Mouse (Mus musculus) embryonic stem cell, embryonic (primary cell): ENCODE measurements around the gene Tent4b.

Experiments
- CTCF ChIA-PET, 4 experiments: fragments of 300-600 bp in 2 of 4; fragments of 350-600 bp in 2 of 4; sonication (Branson Sonifier 250); formaldehyde crosslinking; loops; one replicate each; lab custom pipeline; 2022; ENCODE audit warnings: inconsistent platforms in 2 of 4; lab: Charles Lee
- POLR2A ChIA-PET, 4 experiments: fragments of 300-600 bp in 2 of 4; fragments of 350-600 bp in 2 of 4; sonication (Branson Sonifier 250); formaldehyde crosslinking; loops; one replicate each; lab custom pipeline; 2022; ENCODE audit warnings: antibody characterized with exemption in 4 of 4, inconsistent platforms in 1 of 4; lab: Charles Lee

Tent4b gene

DNA sequence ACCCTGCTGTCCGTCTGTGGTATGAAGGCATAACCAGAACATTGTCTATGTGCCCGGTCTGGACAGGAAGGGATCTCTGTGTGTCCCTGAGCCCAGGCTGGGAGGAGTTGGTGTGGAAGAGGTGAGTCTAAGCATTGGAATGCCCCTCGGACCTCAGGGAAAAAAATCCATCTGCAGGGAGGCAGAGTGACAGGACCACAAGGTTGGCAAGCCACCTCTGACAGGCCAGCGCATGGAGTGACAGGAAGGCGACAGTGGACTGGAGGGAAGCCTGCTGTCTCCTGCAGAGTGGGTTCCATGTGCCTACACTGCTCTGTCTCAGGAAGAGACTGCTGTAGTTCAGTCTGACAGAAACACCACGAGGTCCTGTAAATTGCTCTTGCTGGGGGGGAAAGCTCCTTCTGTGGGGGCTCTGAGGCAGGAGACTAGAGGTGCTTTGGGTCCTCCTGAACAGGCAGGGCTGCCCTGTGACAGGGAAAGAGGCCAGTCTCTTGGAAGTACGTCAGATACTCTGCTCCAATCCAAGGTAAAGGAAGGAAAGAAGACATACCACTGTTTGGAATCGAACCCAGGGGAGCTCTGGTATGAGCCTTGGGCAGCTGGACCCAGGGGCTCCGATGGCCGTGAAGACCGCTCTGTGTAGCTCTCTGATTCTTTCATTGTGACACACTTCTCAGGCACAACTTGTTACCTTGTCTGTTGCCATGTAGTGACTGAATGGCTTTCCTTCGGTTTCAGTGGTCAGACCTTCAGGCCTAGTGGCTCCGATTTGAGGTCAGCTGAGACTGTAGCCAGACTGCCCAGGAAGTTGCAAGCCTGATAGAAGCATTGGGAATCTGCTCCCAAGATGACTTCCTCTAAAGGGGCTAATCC lies 84.5 kb downstream of the Tent4b start:
- CTCF ChIA-PET: interaction anchor here in 1 of 4 experiments (0.9 kb wide), 1 partner anchor 39 kb away, joined by 3 read pairs; no protein-coding TSS in a partner anchor
- POLR2A ChIA-PET: interaction anchor here in 2 of 4 experiments (0.7 to 1.4 kb wide), 3 partner anchors 22 to 1489 kb away, joined by 3 to 4 read pairs (median 3); no protein-coding TSS in a partner anchor

DNA sequence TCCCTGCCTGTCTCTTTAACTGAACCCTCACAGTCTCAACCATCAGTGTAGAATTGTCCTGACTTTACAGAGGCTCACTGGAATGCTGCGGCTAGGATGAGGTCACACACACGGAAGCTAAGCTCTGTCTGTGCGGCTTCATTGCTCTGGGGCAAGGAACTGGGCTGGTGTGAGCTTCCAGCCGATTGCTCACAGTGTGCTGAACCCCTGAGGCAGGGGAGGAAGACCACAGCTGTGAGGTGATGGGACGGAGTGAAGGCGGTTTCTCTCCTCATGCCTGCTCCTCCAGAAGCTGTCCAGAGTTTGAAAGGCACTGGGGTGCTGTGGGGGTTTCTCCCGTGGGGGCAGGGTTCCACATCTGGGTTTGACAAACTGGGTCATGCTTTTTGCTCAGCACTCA lies 85.7 kb downstream of the Tent4b start:
- ChIA-PET CTCF (interaction anchor here in 2 of 4 experiments (0.7 to 1.4 kb wide), 3 partner anchors 18 to 470 kb away, joined by 3 to 5 read pairs (median 4); no protein-coding TSS in a partner anchor), POLR2A (interaction anchor here in 2 of 4 experiments (0.6 to 1.4 kb wide), 3 partner anchors 15 to 114 kb away, joined by 3 read pairs; no protein-coding TSS in a partner anchor)

DNA sequence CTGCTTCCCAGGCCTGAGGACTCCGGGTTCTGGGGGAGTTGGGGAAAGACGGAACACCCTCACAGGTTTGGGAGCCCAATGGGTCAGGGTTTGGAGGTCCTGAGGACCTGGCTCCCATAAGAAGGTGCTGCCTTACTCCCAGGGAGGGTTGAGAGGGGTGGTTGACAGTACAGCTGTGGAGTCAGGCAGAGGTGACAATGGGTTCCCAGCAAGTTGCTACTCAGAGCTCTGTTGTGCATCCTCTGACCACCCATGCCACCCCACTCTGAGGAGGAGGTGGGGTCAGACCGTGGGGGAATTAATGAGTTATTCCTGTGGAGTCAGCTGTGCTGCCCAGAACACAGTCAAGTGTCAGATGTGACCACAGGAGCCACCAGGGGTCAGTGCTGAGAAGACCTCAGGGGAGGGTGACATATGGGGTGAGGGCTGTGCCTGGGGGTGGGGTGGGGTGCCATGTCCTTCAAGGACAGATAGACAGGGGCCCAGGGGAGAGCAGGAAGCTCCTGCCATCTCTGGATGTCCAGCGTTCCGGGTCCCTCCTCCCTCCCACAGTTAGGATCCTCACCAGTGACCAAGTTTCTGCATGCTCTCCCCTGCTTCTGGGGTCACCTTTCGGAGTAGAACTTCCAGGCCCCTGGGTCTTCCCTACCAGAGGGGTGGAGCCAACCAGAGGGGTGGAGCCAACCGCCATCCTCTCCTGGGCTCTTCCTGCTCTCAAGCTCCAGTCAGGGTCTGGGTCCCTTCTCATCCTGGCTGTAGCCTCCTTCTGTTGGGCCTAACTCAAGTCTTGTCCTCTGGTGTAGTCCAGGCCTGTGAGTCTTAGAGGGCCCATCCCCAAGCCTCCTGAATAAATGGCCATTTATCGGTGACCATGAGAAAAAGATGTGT lies 86.7 kb downstream of the Tent4b start:
- ChIA-PET CTCF (interaction anchor here in 3 of 4 experiments (0.6 to 1.5 kb wide), 9 partner anchors 9 to 361 kb away, joined by 3 to 9 read pairs (median 4); partner anchors contain the start of gene Nod2 (in 1 of the 3)), POLR2A (interaction anchor here in 2 of 4 experiments (0.6 to 0.7 kb wide), 2 partner anchors 14 to 24 kb away, joined by 3 to 4 read pairs; no protein-coding TSS in a partner anchor)

DNA sequence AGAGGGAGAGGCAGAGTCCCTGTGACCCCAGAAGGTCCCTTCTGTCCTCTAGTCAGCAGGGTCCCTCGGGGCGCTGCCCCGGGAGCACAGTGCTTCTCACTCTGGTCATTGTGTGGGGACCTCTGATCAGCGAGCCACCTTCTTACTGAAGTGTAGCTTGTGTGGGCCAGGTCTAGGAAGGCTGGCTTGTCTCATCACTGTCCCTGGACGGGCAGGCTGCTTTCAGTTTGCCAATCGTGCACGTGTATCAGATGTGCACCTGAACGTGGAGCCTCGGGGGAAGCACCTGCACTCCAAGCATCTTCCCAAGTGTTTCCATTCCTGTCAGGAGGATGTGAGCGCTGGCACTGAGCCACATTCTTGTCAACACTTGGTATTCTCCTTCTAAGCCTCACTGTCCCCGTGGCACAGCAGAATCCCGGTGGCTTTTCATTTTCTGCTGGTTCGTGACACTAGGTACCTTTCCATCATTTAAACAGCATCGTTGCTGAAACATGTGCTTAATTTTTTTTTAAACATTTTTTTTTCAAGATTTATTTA lies 87.5 kb downstream of the Tent4b start:
- CTCF ChIA-PET: interaction anchor here in 2 of 4 experiments (1.4 to 1.5 kb wide), 2 partner anchors 13 to 20 kb away, joined by 3 to 4 read pairs; no protein-coding TSS in a partner anchor
- POLR2A ChIA-PET: no interaction called here

DNA sequence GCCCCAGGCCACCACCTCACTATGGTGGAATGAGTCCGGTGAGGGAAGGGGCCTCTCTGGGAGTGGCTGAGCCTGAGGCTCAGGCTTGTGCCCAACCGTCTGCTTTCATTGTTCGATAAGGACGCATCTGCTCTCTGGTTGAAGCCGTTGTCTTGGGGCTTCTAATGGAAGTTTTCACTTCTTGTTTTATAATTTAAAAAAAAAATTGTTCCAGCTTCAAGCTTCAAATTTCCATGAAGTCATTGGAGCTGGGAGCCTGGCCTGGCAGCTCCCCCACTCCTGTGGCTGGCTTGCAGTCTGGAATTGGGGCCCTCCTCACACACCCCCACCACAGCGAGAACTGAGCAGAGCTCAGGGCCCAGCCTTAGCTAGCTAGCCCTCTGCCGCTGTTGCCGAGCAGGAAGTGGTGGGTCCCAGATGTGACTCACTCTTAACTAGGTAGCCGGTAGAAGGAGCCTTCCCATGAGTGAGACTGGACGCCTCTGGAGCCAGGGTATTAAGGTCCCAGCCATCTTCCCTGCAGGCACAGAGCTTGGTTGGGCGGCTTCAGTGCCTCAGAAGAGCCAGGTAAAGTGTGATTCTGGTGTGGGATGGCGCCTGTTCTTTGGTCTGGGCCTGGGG lies 89.7 kb downstream of the Tent4b start:
- ChIA-PET CTCF (interaction anchor here in 3 of 4 experiments (0.6 to 1.4 kb wide), 5 partner anchors 18 to 466 kb away, joined by 3 to 7 read pairs (median 3); no protein-coding TSS in a partner anchor), POLR2A (interaction anchor here in 3 of 4 experiments (0.9 to 1.1 kb wide), 3 partner anchors 11 to 20 kb away, joined by 3 to 6 read pairs (median 4); no protein-coding TSS in a partner anchor)

DNA sequence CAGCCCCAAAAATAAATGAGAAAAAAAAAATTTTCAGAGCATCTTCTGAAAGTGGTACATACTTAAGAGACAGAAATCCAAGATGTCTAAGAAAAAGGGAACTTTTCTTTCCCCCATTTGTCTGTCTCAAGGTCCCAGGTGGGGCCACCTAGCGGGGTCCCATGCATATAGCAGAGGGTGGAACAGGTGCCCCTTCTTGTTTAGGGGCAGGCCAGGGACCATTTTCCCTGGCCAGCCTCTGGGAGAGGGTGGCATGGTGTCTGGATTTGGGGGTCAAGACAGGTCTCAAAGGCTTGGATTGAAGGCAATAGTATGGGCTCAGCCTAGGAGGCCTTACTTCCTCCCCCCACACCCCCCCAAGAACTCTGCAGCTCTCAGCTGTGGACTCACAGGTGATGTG lies 90.9 kb downstream of the Tent4b start:
- ChIA-PET POLR2A (interaction anchor here in 1 of 4 experiments (1.1 kb wide), 1 partner anchor 11 kb away, joined by 3 read pairs; no protein-coding TSS in a partner anchor), CTCF (interaction anchor here in 3 of 4 experiments (0.6 to 1.4 kb wide), 3 partner anchors 21 to 62 kb away, joined by 3 to 5 read pairs (median 5); no protein-coding TSS in a partner anchor)

DNA sequence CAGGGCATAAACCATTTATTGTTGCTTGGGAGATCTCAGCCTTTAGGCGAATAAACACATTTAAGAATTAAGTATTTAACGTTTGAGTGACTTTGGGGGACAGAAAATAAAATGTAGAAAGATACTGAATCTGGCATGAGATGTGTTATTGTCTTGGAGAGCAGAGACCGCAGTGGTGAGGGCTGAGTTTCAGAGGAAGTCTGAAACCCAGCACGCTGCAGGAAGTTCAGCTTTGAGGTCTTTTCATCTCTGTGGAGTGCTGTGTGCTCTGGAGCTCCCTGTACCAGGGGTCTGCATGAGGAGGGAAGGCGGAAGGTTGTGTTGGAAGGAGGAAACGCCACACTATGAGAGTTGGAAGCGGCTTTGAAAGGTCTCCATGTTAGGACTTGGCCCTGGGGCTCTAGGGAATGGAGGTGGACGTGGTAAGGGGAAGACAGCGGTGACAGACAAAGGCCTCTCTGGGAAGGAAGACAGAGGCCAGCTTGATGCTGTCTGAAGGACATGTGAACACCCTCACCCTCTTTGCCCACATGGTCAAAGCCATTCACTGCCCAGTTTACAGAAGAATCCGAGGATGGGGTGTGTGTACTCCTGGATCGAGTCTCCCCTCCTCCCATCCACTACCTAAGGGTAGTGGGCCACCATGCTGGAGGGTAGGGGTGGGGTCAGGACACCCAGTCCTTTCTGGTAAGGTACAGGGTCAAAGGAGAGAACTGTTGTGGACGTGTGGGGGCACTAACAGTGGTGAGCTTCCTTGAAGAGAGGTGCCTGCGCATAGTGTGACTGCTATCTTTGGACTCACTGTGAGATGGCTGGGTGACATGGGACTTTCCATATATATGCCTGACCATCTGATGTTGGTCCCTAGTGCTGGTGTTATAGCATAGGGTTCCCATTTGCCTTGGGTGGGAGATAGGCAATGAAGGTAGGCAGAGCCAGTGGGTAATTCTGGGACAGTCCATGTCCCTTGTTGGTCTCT lies 91.6 kb downstream of the Tent4b start:
- CTCF ChIA-PET: interaction anchor here in 1 of 4 experiments (0.6 kb wide), 1 partner anchor 22 kb away, joined by 5 read pairs; no protein-coding TSS in a partner anchor
- POLR2A ChIA-PET: interaction anchor here in 2 of 4 experiments (1.1 kb wide), 2 partner anchors 10 to 12 kb away, joined by 3 read pairs; no protein-coding TSS in a partner anchor

DNA sequence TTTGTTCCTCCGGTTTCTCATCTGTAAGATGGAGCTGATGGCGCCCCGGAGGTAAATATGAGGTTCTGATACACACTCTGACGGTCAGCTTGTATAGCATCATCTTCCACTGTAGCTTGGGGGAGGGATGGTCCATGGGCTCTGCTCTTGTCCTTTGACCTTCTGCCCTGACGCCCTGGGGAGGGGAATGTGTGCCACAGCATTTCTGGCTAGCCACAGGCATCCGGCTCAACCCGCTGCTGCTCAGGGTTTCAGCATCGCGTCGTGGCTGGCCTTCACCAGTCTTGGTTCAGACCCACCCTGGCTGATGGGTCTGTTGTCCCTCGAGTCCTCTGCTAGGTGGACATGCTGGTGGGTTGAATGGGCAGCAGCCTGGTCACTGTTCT lies 92.3 kb downstream of the Tent4b start:
- ChIA-PET CTCF (no interaction called here), POLR2A (interaction anchor here in 1 of 4 experiments (1.0 to 1.1 kb wide), 2 partner anchors 10 to 17 kb away, joined by 3 read pairs; no protein-coding TSS in a partner anchor)

DNA sequence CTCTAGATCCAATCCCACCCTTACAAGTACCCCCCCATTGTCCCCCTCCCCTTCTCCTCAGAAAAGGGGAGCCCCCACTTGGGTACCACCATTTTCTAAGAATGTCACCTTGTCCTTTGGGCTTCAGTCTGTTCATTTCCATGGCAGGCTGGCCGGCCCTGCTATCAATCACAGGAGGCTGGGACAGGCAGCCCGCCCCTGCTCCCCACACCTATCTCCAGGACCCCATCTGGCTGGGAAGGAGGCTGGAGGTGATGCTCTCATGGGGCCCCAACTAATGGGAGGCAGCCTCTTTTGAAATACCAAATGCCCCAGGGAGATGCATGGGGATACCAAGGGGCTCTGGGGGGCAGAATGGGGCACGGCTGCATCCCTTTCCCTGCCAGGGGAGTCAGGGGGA lies 93.9 kb downstream of the Tent4b start:
- ChIA-PET POLR2A (no interaction called here), CTCF (no interaction called here)

DNA sequence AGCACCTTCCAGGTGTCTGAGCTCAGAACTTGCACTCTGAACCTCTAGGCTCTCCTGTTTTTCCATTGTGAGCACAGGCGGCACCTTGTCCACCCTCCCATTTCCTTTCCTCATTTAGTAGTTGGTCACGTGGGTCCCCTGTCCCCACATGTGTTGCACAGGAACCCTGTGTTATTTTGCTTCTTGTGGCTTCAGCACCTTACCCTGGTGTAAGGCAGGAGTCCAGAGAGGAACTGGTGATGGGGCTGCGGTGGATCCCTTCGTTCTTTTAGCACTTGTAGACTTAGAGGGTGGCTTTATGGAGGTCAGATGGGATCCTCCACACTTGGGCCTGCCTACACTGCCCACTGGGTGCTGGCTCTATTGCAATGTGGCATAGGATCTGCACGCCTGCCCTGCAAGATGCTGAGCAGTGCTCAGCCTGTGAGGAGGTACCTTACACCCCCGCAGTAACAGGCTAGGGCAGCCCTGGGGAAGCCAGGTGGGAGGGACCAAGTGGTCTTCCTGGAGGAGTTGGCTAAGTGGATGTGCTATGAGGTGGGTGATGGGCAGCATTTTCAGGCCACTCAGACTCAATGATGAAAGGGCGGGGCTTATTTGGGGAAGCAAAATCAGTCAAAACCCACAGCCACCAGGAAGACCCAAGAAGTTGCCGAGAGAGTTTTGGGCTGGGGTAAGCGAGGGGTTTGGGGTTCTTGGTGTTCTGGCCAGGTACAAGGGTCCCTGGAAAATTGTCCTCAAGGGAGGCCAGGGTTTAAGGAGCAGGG lies 94.8 kb downstream of the Tent4b start:
- CTCF ChIA-PET: interaction anchor here in 1 of 4 experiments (0.5 kb wide), 1 partner anchor 70 kb away, joined by 5 read pairs; no protein-coding TSS in a partner anchor
- POLR2A ChIA-PET: interaction anchor here in 2 of 4 experiments (0.5 to 0.8 kb wide), 3 partner anchors 16 to 31 kb away, joined by 3 to 4 read pairs (median 3); no protein-coding TSS in a partner anchor

DNA sequence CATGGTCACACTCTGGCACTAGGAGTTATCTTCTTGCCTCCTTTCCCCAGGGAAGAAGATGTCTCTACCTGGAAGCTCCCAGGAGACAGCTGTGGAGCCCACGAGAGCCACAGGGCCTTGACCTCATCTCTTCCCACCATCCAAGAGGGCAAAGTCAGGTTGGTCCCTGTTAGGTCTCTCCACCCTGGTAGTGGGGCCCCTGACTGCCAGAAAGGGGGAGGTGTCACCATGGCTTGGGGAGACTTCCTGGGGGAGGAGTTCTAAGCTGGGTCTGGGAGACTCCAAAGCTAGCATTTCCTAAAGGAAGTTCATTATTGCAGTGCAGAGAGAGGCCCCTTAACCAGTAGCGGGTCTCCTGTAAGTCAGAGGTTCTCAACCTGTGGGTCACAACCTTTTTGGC lies 96.0 kb downstream of the Tent4b start:
- CTCF ChIA-PET: interaction anchor here in 1 of 4 experiments (1.2 kb wide), 1 partner anchor 29 kb away, joined by 3 read pairs; no protein-coding TSS in a partner anchor
- POLR2A ChIA-PET: interaction anchor here in 2 of 4 experiments (0.7 to 0.8 kb wide), 2 partner anchors 28 to 105 kb away, joined by 3 read pairs; no protein-coding TSS in a partner anchor

DNA sequence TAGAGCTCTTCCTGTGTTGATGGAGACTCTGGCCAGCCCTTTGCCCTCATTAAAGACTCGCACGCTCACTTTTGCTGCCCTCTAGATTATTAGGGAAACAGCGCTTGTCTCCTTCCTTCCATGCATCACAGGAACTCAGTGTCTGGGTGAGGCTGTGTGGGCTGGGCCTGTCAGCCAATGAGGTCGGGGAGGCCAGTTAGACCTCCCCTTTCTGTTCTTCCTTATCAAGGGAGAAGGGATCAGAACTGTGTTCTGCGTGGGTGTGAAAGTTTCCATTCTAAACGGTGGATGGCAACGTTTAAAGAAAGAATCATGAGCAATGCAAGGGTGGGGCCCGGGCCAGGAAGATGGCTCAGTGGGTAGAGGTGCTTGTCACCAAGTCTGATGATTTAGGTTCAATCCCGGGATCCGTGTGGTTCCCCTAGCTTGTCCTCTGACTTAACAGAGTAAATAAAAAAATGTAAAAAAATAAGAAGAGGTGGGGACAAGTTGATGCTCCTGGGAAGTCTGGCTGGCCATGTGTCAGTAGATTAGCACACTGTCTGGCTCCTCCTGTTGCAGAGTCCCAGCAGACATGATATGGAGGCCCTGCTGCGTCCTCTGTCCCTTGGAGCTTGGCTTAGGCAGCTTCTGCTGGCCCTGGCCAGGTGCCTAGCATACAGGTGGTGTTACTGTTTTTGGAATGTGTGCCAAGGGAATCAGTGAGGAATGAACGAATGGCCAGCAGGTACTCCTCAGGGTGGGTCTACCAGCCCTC lies 99.1 kb downstream of the Tent4b start:
- ChIA-PET CTCF (interaction anchor here in 3 of 4 experiments (0.5 to 1.7 kb wide), 6 partner anchors 25 to 329 kb away, joined by 3 to 6 read pairs (median 4); no protein-coding TSS in a partner anchor), POLR2A (no interaction called here)

DNA sequence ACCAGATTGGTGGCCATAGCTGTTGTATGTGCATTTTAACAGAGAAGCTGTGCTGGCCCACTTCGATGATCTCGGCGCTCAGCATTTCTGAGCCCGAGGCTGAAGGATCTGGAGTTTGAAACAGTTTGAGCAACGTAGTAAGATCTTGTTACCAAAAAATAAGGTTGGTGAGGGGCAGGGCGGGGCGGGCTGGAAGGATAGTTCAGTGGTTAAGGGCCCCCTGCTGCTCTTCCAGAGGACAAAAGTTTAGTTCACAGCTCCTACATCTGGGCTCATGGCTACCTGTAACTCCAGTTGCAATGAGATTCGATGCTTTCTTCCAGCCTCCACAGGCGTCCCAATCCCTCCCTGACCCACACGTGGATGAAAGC lies 99.7 kb downstream of the Tent4b start:
- CTCF ChIA-PET: interaction anchor here in 2 of 4 experiments (0.5 to 1.7 kb wide), 3 partner anchors 32 to 328 kb away, joined by 5 to 6 read pairs (median 6); no protein-coding TSS in a partner anchor
- POLR2A ChIA-PET: interaction anchor here in 1 of 4 experiments (0.6 to 1.7 kb wide), 2 partner anchors 10 to 364 kb away, joined by 3 to 6 read pairs; no protein-coding TSS in a partner anchor

DNA sequence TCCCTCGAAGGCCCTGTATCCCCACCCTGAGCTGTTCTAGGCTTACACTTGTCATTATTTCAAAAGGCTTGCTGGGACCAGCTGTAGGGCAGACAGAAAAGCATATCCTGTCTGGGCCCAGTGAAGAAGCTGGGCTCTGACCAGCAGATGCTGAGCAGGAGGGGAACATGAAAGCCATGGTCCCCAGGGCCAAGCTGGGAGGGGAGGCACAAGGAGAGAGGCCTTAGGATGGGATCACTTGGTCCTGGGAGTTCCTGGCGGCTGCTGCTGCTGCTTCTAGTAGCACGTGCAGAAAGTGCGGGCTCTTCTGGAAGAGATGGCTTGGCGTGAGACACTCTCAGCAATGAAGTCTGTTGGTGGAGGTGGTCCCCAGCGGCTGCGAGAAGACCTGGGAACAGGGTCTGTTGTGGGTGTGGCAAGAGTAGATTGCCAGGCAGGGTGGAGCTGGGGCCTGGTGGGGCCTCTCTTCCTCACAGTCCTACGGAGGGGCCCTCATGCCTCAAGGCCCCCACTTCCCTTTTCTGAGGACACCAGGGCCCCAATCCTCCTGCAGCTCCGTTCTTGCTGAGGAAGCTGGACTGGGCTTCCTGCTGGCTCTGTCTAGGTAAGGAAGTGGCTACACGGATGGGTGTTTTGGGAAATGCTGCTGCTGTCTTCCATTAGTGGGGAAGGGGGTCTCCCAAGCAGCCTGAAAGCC lies 101.0 kb downstream of the Tent4b start:
- ChIA-PET POLR2A (interaction anchor here in 2 of 4 experiments (0.6 to 1.7 kb wide), 5 partner anchors 9 to 96 kb away, joined by 3 to 6 read pairs (median 3); no protein-coding TSS in a partner anchor), CTCF (interaction anchor here in 3 of 4 experiments (0.5 to 1.7 kb wide), 3 partner anchors 14 to 37 kb away, joined by 4 to 6 read pairs (median 5); no protein-coding TSS in a partner anchor)
